Mouse (Mus musculus) MEL (cell line): ENCODE results near the gene Serpina3b. TPM values are rescaled to one million over a fixed set of nuclear protein-coding genes. Genes with fewer than 3 reads are reported as not detected.

Experiments used
- DNase-seq: peaks from one replicate; pipeline ENCODE4 v3.0.0; 2011; ENCODE audit warnings: low read depth, low spot score
- H3K27ac ChIP-seq: 2 replicates; pipeline ENCODE4 v1.5.1; 2012; ENCODE audit warnings: low read depth, mild to moderate bottlenecking, control low read depth, low read length, moderate library complexity; ENCODE audit not compliant: control insufficient read depth
- H3K27me3 ChIP-seq, 2 experiments: fragments of 150-350 bp in 1 of 2; sonication (generic) in 1 of 2; 2 replicates each; pipeline ENCODE4 v1.6.1; 2012; ENCODE audit warnings: low read length in 2 of 2, mild to moderate bottlenecking in 2 of 2, improper control_type of control experiment in 1 of 2, moderate library complexity in 1 of 2; ENCODE audit not compliant: insufficient read depth in 2 of 2, control insufficient read depth in 1 of 2
- H3K36me3 ChIP-seq, 2 experiments: 2 replicates each; pipeline ENCODE4 v1.6.1; 2012 to 2014; ENCODE audit warnings: low read length in 2 of 2, improper control_type of control experiment in 1 of 2, inconsistent platforms in 1 of 2, mild to moderate bottlenecking in 1 of 2; ENCODE audit not compliant: insufficient read depth in 2 of 2, control insufficient read depth in 1 of 2
- H3K4me1 ChIP-seq, 2 experiments: fragments of 150-350 bp in 1 of 2; sonication (generic) in 1 of 2; 2 replicates each; pipeline ENCODE4 v1.6.1; 2012; ENCODE audit warnings: low read length in 2 of 2, improper control_type of control experiment in 1 of 2, mild to moderate bottlenecking in 1 of 2; ENCODE audit not compliant: insufficient read depth in 2 of 2, control insufficient read depth in 1 of 2
- H3K4me3 ChIP-seq, 2 experiments: fragments of 150-350 bp in 1 of 2; sonication (generic) in 1 of 2; 2 replicates each; pipeline ENCODE4 v1.5.1; 2012; ENCODE audit warnings: low read depth in 2 of 2, low read length in 2 of 2, mild to moderate bottlenecking in 2 of 2, moderate library complexity in 2 of 2, control low read depth in 1 of 2, improper control_type of control experiment in 1 of 2; ENCODE audit not compliant: control insufficient read depth in 1 of 2, insufficient read depth in 1 of 2
- H3K79me2 ChIP-seq: 2 replicates; pipeline ENCODE4 v1.6.1; 2012; ENCODE audit warnings: mild to moderate bottlenecking, low read length, moderate library complexity; ENCODE audit not compliant: control insufficient read depth, poor library complexity, insufficient read depth
- H3K9ac ChIP-seq: 2 replicates; pipeline ENCODE4 v1.6.1; 2012; ENCODE audit warnings: low read depth, mild to moderate bottlenecking, control low read depth, low read length, moderate library complexity; ENCODE audit not compliant: control insufficient read depth, poor library complexity, severe bottlenecking
- H3K9me3 ChIP-seq: fragments of 150-350 bp; sonication (generic); replicated peaks from 2 replicates; pipeline ENCODE4 v1.6.1; 2012; ENCODE audit warnings: mild to moderate bottlenecking, low read length, improper control_type of control experiment, moderate library complexity; ENCODE audit not compliant: insufficient read depth
- BHLHE40 ChIP-seq: IDR thresholded peaks from 2 replicates; pipeline ENCODE4 v1.6.1; 2012; ENCODE audit warnings: low read depth, mild to moderate bottlenecking, inconsistent platforms, low read length, improper control_type of control experiment, borderline replicate concordance
- CHD1 ChIP-seq: IDR thresholded peaks from 2 replicates; pipeline ENCODE4 v1.6.1; 2012; ENCODE audit warnings: low read depth, mild to moderate bottlenecking, inconsistent platforms, low read length, improper control_type of control experiment
- CHD2 ChIP-seq: IDR thresholded peaks from 2 replicates; pipeline ENCODE4 v1.6.1; 2011; ENCODE audit warnings: low read length, improper control_type of control experiment
- ETS1 ChIP-seq: IDR thresholded peaks from 2 replicates; pipeline ENCODE4 v1.6.1; 2012; ENCODE audit warnings: low read depth, mild to moderate bottlenecking, inconsistent platforms, low read length, improper control_type of control experiment, moderate library complexity
- GATA1 ChIP-seq: IDR thresholded peaks from 2 replicates; pipeline ENCODE4 v1.6.1; 2011; ENCODE audit warnings: low read depth, low read length, improper control_type of control experiment
- MAFK ChIP-seq: IDR thresholded peaks from 2 replicates; pipeline ENCODE4 v1.6.1; 2011; ENCODE audit warnings: low read depth, mild to moderate bottlenecking, low read length, improper control_type of control experiment, borderline replicate concordance
- MAX ChIP-seq: IDR thresholded peaks from 2 replicates; pipeline ENCODE4 v1.6.1; 2011; ENCODE audit warnings: low read length, improper control_type of control experiment
- MAZ ChIP-seq: IDR thresholded peaks from 2 replicates; pipeline ENCODE4 v1.6.1; 2012; ENCODE audit warnings: low read depth, mild to moderate bottlenecking, inconsistent platforms, low read length, improper control_type of control experiment
- MEF2A ChIP-seq: IDR thresholded peaks from 2 replicates; pipeline ENCODE4 v1.6.1; 2014; ENCODE audit warnings: low read depth, mild to moderate bottlenecking, inconsistent platforms, low read length, improper control_type of control experiment; ENCODE audit not compliant: poor library complexity, insufficient replicate concordance, severe bottlenecking; ENCODE audit errors: extremely low read depth
- MYB ChIP-seq: IDR thresholded peaks from 2 replicates; pipeline ENCODE4 v1.6.1; 2011; ENCODE audit warnings: mild to moderate bottlenecking, low read depth, low read length, improper control_type of control experiment
- MYC ChIP-seq: IDR thresholded peaks from 2 replicates; pipeline ENCODE4 v1.6.1; 2011; ENCODE audit warnings: low read depth, mild to moderate bottlenecking, low read length, improper control_type of control experiment, moderate library complexity
- NELFE ChIP-seq: IDR thresholded peaks from 2 replicates; pipeline ENCODE4 v1.6.1; 2011; ENCODE audit warnings: low read depth, low read length, improper control_type of control experiment
- SIN3A ChIP-seq: IDR thresholded peaks from 2 replicates; pipeline ENCODE4 v1.6.1; 2012; ENCODE audit warnings: low read length, improper control_type of control experiment, inconsistent platforms
- TAL1 ChIP-seq: IDR thresholded peaks from 2 replicates; pipeline ENCODE4 v1.6.1; 2012; ENCODE audit warnings: mild to moderate bottlenecking, inconsistent platforms, low read length, moderate library complexity, mixed read lengths
- TCF12 ChIP-seq: IDR thresholded peaks from 2 replicates; pipeline ENCODE4 v1.6.1; 2014; ENCODE audit warnings: low read depth, mild to moderate bottlenecking, inconsistent platforms, low read length, improper control_type of control experiment, moderate library complexity
- UBTF ChIP-seq: IDR thresholded peaks from 2 replicates; pipeline ENCODE4 v1.6.1; 2012; ENCODE audit warnings: low read depth, mild to moderate bottlenecking, inconsistent platforms, low read length, improper control_type of control experiment, moderate library complexity, borderline replicate concordance; ENCODE audit not compliant: insufficient read depth
- USF1 ChIP-seq: IDR thresholded peaks from 2 replicates; pipeline ENCODE4 v1.6.1; 2014; ENCODE audit warnings: low read depth, mild to moderate bottlenecking, inconsistent platforms, low read length, improper control_type of control experiment, moderate library complexity
- ZC3H11A ChIP-seq: IDR thresholded peaks from 2 replicates; pipeline ENCODE4 v1.6.1; 2012; ENCODE audit warnings: low read depth, mild to moderate bottlenecking, inconsistent platforms, low read length, improper control_type of control experiment
- ZKSCAN1 ChIP-seq: IDR thresholded peaks from 2 replicates; pipeline ENCODE4 v1.6.1; 2012; ENCODE audit warnings: low read depth, mild to moderate bottlenecking, inconsistent platforms, low read length, improper control_type of control experiment, moderate library complexity
- polyA plus RNA-seq, 2 experiments: library from polyadenylated mRNA; stranded (reverse) in 1 of 2; unstranded in 1 of 2; fragments of >175 nt in 1 of 2; fragments of >200 nt in 1 of 2; gene quantifications; 2 replicates each; pipeline versions ENCODE4 v1.2.1 to v1.2.4; 2012; ENCODE audit warnings: low replicate concordance in 2 of 2, low read depth in 1 of 2; ENCODE audit not compliant: insufficient read length in 2 of 2, insufficient read depth in 1 of 2, missing spikeins in 1 of 2
- total RNA-seq: library from RNA; depleted of rRNA; stranded (reverse); fragments of 300-350 nt; gene quantifications from 2 replicates; pipeline ENCODE4 v1.2.3, GENCODE M21; 2012; rRNA removed

Gene Serpina3b
- total RNA-seq (not detected in 2 replicates), polyA plus RNA-seq (not detected)

GRCm38 (mm10) chr12:104127696-104128095, at the start of gene Serpina3b:
Gene Serpina3b (plus strand): TSS chr12:104127996.
- H3K27ac ChIP-seq, result no peak within 1 kb of the TSS
- no peak for DNase-seq
- no peaks in the 10 kb centered on the region for H3K27me3 ChIP-seq
- no peaks in the 10 kb centered on the region for H3K9me3 ChIP-seq
- H3K4me1 ChIP-seq, result no peaks in the 10 kb centered on the region
- TF ChIP-seq SIN3A, result no peak
- no peak for TF ChIP-seq CHD2
- TF ChIP-seq ZC3H11A, result no peak
- TF ChIP-seq ETS1, result no peak
- no peak for TF ChIP-seq ZKSCAN1
- TF ChIP-seq TCF12, result no peak
- no peak for TF ChIP-seq MYC
- TF ChIP-seq MYB, result no peak
- TF ChIP-seq MAX, result no peak
- TF ChIP-seq TAL1, result no peak
- no peak for TF ChIP-seq UBTF
- no peak for TF ChIP-seq NELFE
- no peak for TF ChIP-seq USF1
- no peak for TF ChIP-seq MAZ
- no peak for TF ChIP-seq GATA1
- no peak for TF ChIP-seq CHD1
- no peak for TF ChIP-seq BHLHE40
- no peak within 1 kb of the TSS for H3K9ac ChIP-seq
- H3K4me3 ChIP-seq, result no peak within 1 kb of the TSS
- H3K79me2 ChIP-seq, result no peaks in the 10 kb centered on the region
- no peaks in the 10 kb centered on the region for H3K36me3 ChIP-seq

DNA sequence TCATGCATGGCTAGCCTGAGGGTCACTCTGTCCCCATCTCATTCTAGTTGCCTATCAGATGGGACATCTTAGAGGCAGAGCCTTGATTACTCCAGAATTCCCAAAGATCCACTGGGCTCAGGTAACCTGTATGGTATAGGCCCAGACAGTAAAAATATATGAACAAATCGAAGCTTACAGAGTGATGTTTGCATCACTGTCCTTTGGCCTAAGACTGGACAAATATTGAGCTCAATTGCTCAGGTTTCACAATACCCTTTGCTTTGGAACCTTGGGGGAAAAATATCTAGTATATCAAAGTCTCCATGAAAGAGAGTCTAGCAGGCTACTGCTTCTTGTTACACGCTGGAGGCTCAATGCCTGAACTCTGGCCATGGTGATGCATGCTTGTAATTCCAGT, 37.7 kb upstream of the Serpina3b start:
- TF ChIP-seq MAFK (no peak), MEF2A (no peak)
- TF ChIP-seq, all 39 proteins: peak for 0
- Histone ChIP-seq H3K9me3 (no peaks in the 10 kb centered on the region), H3K9ac (no peak overlapping the region), H3K4me1 (no peaks in the 10 kb centered on the region), H3K27me3 (no peaks in the 10 kb centered on the region), H3K36me3 (no peaks in the 10 kb centered on the region), H3K27ac (no peak overlapping the region), H3K4me3 (no peak overlapping the region), H3K79me2 (no peaks in the 10 kb centered on the region)
- no peak for DNase-seq
